Mouse (Mus musculus) MN1 (cell line): ENCODE measurements around the gene Tbc1d23.

Source experiments
- DNase-seq: peaks from one replicate; pipeline ENCODE4 v3.0.0-alpha.2; 2016; ENCODE audit warnings: low spot score

Tbc1d23 gene

GRCm38 (mm10) chr16:57162841-57163240, 68.5 kb downstream of the Tbc1d23 start:
- DNase-seq: no peak

DNA sequence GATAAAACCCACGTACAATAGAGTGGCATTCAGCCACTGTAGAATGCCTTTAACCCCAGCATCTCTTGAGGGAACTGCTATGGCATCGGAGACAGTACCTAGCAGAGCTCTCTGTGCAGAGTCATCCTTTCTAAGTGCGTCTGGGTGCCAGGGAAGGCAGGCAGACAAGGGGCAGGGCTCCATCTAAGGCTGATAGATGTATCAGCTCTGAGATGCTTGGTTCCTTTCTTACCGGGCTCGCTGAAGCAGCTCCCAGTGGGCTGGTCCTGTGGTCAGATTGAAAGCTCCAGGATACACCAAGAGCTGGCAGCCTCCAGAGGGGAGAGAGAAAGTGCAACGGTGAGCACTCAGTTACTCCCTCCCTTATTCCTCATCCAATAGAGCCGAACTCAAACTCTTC, 71.5 kb downstream of the Tbc1d23 start:
- no peak for DNase-seq

DNA sequence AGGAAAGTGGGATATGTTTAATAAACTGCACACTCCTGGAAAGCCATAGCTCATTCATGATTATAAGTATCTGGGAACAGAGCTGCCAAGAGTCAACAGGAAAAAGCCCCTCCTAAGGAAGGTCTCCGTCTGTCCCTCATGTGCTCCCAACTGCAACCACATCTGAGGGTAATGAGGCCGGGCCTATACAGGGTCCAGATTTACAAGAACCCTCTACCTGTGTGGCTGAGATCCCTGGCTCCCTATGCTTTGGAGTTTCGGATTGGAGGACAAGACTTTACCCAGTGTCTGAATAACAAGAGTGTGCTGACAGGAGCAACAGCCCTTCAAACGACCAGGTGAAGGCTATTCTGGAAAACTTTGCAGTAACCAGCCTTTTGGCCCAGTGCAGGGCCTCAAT, 73.6 kb downstream of the Tbc1d23 start:
- no peak for DNase-seq

- DNase-seq: no peak
Observed at GRCm38 (mm10) chr16:57157076-57157475, 74.2 kb downstream of the Tbc1d23 start.

GRCm38 (mm10) chr16:57155899-57156298, 75.4 kb downstream of the Tbc1d23 start:
- no peak for DNase-seq

DNA sequence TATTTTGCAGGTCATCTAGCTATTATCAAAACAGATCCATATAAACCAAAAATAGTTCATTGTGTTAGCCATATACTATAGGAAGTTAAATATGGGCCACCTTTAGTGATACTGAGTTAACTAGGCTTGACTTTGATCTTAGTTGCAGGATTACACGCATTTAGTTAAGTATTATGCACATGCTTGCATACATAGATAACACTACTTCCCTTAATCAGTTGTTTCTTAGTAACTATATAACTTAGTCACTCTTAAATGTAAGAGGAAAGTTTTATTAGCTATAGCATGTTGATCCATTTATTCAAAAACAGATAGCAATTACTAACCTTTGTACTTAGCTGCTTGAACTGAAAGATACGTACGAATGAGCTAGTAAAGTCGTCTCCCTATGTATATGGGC, 79.9 kb downstream of the Tbc1d23 start:
- DNase-seq: no peak

- no peak for DNase-seq
Observed at GRCm38 (mm10) chr16:57144741-57145140, 86.6 kb downstream of the Tbc1d23 start.

GRCm38 (mm10) chr16:57133611-57134010, 97.7 kb downstream of the Tbc1d23 start:
- DNase-seq: no peak

GRCm38 (mm10) chr16:57132326-57132725, 99.0 kb downstream of the Tbc1d23 start:
- no peak for DNase-seq

- DNase-seq: no peak
Observed at GRCm38 (mm10) chr16:57131544-57131943, 99.8 kb downstream of the Tbc1d23 start.

DNA sequence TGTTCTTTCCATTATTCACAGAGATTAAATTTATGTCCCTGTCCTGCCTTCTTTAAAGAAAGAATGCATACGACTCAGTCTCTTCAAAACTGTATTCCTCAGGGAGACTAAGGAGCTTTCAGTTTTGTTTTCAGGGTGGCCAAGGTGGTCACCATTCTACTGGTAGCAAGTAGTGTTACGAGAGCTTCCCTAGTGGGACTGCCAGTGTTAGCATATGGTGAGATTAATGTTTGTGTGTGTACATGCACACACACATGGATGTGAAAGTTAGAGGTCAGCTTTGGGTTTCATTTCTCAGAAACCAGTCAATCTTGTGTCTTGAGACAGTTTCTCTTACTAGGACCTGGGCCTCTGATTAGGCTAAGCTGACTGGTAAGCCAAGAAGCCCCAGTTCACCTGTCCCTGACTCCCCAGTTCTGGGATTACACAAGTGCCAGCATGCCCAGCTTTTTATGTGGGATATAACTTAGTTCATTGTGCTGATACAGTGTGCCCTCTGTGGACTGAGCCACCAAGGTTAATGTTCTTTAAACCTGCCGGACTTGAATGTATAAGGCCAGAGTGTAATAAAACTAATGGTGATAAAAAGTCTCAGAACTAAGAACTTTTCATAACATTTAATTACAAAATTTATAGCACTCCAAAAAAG, 100.4 kb downstream of the Tbc1d23 start:
- no peak for DNase-seq

- DNase-seq: no peak
Observed at GRCm38 (mm10) chr16:57127825-57128224, 103.5 kb downstream of the Tbc1d23 start.

DNA sequence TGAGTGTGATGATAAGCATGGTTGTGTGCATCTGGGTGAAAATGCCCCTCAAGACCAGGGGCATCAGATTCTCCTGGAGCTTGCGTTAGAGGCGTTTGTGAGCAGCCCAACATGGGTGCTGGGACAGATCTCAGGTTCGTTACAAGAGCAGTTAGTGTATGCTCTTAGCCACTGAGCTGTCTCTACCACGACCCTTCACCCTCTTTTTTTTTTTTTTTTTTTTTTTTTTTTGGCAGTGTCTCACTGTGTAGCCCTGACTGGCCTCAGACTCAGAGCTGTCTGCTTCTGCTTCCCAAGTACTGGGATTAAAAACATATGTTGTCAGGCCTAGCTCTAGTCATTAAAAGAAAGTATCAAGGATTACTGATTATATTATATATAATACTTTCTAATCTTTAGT, 105.0 kb downstream of the Tbc1d23 start:
- DNase-seq: no peak

- DNase-seq: peak; percentile 19
Observed at GRCm38 (mm10) chr16:57122682-57123445, 108.4 kb downstream of the Tbc1d23 start.

GRCm38 (mm10) chr16:57121816-57122415, 109.4 kb downstream of the Tbc1d23 start:
- peak; percentile 21 for DNase-seq

- DNase-seq: peak; percentile 90
Observed at GRCm38 (mm10) chr16:57120913-57121815, 110.1 kb downstream of the Tbc1d23 start, which contains the start of gene Tomm70a. Gene Tomm70a (plus strand): TSS chr16:57121703.
